Mouse (Mus musculus) liver, adult 2 months (tissue): Measurements from ENCODE around the gene Il18rap.

ENCODE experiments used
- CTCF ChIP-seq: fragments of 200-500 bp; IDR thresholded peaks from 2 replicates; pipeline ENCODE4 v1.5.1; 2011; ENCODE audit warnings: low read depth, low read length, control low read depth
- POLR2A ChIP-seq: fragments of 200-500 bp; IDR thresholded peaks from 2 replicates; pipeline ENCODE4 v1.6.1; 2011; ENCODE audit warnings: low read length, control low read depth; ENCODE audit not compliant: insufficient read depth; ENCODE audit errors: extremely low read depth

DNA sequence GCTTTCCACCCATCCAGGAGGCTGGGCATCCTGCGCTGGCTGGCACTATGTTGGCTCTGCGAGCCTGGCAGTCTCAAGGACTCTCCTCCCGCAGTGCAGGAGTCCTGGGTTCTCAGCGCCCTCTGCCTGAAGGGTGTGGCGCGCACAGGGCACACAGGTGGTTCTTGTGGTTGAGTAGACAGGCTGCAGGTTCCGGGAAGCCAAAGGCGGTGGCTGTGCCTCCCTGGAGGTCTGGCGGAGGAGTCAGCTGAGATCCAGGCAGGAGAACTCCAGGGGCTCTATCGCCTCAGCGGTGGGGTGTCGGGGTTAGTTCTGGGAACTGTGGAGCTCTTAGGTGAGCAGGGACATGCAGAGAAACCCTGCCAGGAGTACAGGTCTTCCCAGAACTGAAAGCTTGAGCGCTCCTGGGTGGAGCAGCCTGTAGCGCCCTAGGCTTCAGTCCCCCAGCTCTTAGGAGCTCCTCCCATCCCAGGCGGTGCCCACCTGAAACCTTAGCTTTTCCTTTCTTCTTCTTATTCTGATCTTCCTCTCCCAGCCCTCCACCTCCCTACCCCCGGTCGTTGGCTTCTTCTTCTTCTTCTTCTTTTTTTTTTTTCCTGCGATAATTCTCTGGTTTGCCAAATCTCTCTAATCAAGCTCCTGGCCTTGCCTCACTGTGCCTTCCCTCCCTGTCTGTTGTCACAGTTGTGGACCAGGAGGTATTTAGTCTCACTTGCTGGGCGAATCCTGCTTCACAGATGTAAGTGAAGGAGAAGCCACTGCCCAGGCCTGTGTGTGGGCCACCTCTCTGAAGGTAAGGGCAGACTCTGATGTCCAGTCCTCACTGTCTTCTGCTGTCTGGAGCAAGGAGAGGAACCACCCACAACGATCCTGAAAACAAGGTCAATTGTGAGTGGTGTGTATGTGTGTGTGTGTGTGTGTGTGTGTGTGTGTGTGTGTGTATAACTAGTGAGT, 49.4 kb upstream of the Il18rap start, which contains the start of gene Il18r1:
- TF ChIP-seq CTCF, result 0 out of 2 replicates have a peak, but pooled peaks have one; percentile 14
- TF ChIP-seq POLR2A, result no peak
